Mouse (Mus musculus) megakaryocyte, embryonic 14.5 days (primary cell): ENCODE results near the gene Rad51.

ENCODE experiments used
- FLI1 ChIP-seq: IDR thresholded peaks from 2 replicates; pipeline ENCODE4 v1.6.1; 2012; ENCODE audit warnings: low read length, inconsistent platforms, mixed read lengths
- GATA1 ChIP-seq: IDR thresholded peaks from 3 replicates; pipeline ENCODE4 v1.6.1; 2012; ENCODE audit warnings: mixed read lengths, low read length, inconsistent platforms, borderline replicate concordance

DNA sequence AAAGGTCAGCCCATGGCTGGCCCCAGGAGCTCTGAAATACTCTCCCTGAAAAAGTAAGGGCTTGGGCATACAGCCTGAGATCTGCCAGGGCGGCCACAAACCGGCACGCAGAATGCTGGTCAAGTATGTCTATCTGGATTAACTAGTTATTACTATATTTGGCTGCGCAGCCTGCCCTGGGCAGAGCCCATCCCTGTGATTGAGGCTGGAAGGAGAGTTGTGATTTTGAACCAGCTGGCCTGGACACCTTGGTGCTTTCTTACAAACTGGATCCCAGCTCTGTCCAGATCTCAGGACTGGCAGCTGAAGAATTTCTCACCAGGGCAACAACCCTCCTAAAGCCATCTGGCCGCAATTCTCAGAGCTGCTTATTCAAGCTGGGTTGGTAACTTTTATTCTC is 81.5 kb downstream of the Rad51 start:
- TF ChIP-seq GATA1 = no peak
- no peak for TF ChIP-seq FLI1
